Mouse (Mus musculus) brain, adult 2 months (tissue): ENCODE results near the gene Pfdn4.
A peak's percentile ranks its signal among the peaks of the same experiment; 100 is the strongest.

Experiments used
- DNase-seq: peaks from one replicate; pipeline ENCODE4 v3.0.0; 2011; ENCODE audit warnings: low read depth, low spot score

Pfdn4 gene

DNA sequence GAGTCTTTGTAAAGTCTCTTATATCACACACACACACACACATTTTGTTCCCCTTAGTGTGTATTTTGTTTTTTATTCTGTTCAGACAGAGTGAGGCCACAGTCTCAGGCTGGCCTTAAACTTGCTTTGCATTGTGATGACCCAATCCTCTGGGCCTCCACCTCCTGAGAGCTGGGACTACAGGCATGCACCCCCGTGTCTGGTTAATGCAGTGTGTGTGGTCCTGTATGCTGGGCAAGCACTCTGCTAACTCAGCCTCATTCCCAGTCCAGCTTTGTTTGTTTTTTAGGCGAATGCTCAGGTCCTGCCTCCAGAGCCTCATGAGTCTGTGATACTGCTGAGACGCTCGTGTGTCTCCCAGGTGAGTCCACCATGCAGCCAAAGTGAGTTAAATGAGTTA, 51.8 kb downstream of the Pfdn4 start:
- no peak for DNase-seq

- no peak for DNase-seq
Observed at GRCm38 (mm10) chr2:170549146-170549545, 52.9 kb downstream of the Pfdn4 start.

DNA sequence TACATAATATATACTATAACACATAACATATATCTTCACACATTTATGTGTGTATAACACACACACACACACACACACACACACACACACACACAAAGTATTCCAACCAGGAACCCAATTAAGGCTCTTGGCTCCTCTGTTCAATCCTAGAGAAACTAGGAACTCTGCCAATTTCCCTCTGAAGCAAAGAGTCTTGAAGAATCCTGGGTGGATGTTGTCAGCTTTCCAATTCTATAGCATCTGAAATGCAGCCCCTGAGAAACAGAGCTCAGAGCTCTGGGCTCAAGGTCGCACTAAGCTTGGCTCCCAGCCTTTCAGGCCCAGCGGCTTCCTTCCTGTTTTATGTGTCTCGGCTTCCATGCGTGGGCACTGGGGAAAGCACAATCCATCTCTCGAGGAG, 54.0 kb downstream of the Pfdn4 start:
- peak; percentile 90 for DNase-seq

DNA sequence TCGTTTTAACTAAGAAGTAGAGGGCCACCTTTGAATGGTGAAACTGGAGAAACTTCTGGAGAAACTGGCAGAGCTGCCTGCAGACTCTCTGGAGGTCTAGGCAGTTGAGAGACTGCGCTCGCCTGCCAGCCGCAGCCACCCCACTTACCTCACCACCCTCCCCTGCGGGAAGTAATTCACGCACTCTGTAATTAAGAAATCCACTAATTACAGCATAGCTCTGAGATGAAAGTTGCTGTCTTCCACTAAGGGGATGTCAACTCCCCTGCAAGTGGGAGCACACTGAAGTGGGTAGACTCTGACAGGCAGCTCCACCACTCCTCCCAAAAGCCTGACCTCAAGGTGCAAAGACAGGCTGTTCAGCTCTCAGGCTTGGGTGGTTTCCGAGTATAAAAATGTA, 55.9 kb downstream of the Pfdn4 start:
- peak; percentile 22 for DNase-seq

- DNase-seq: no peak
Observed at GRCm38 (mm10) chr2:170563956-170564855, 68.0 kb downstream of the Pfdn4 start.

DNA sequence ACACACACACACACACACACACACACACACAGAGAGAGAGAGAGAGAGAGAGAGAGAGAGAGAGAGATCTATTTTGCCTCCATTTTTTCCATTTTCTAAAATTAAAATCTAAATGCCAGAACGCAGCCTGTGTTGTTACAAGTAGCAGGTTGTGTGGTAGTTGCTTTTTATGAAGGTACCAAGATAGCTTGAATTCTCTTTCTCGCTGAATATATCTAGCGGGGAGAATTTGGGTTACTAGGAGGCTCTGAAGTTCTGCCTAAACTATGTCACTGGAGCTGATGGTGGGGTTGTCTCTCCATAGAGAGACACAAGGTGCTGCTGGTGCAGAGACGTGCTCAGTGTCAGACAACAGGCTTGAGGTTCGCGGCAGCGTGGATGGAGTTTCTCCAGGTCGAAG, 68.8 kb downstream of the Pfdn4 start:
- DNase-seq: peak; percentile 50
